Mouse (Mus musculus) megakaryocyte, embryonic 14.5 days (primary cell): ENCODE results near the gene Rimbp3.

Experiments used
- FLI1 ChIP-seq: IDR thresholded peaks from 2 replicates; pipeline ENCODE4 v1.6.1; 2012; ENCODE audit warnings: low read length, inconsistent platforms, mixed read lengths
- GATA1 ChIP-seq: IDR thresholded peaks from 3 replicates; pipeline ENCODE4 v1.6.1; 2012; ENCODE audit warnings: mixed read lengths, low read length, inconsistent platforms, borderline replicate concordance

- TF ChIP-seq GATA1: no peak
- TF ChIP-seq FLI1: no peak
Measured at GRCm38 (mm10) chr16:17244996-17245395, 36.6 kb downstream of the Rimbp3 start.
